Mouse (Mus musculus): ENCODE measurements around the gene Bfsp2. TPM values are rescaled to one million over a fixed set of nuclear protein-coding genes. Genes with fewer than 3 reads are reported as not detected.
"Not testable (repeated sequence)": the region's sequence is repeated elsewhere in the genome, so short reads cannot be mapped to it uniquely, and the experiment has no call there.

The Bfsp2 gene
- polyA plus RNA-seq, 1 experiment = not detected

DNA sequence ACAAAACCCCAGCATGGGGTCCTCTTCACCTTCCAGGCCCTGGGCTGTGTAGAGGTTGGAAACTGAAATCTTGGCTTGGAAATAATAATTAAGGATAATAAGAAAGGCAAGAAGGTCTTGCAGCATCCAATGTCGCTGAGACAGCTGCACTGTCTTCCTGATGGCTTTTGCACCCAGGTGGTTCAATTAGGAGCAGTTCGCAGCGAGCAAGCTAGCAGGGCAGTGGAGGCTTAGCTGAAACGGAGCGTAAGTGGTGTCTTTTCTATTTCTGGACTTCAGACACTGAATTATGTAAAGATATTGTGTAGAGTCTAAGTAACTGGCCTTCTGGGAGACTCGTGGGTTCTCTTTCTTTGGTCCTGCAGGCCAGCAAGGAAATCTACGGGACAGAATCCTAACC, 56.8 kb downstream of the Bfsp2 start:
- no peaks in the 10 kb centered on the region for H3K27me3 ChIP-seq (ENCODE audit: control insufficient read depth, insufficient read depth, low read length, poor library complexity, severe bottlenecking)
- H3K27ac ChIP-seq (ENCODE audit: insufficient read depth, low read length) = no peak overlapping the region
- H3K4me3 ChIP-seq (ENCODE audit: low read depth, low read length) = no peak overlapping the region
- H3K36me3 ChIP-seq (ENCODE audit: control insufficient read depth, insufficient read depth, low read length, poor library complexity, severe bottlenecking) = no peaks in the 10 kb centered on the region
- no peak overlapping the region for H3K9ac ChIP-seq (ENCODE audit: low read depth, poor library complexity, severe bottlenecking)
- H3K9me3 ChIP-seq (replicated peaks; ENCODE audit: control insufficient read depth, insufficient read depth, low read length, poor library complexity, severe bottlenecking) = no peaks in the 10 kb centered on the region
- peaks cover 3% of the 10 kb centered on the region for H3K4me1 ChIP-seq (ENCODE audit: control insufficient read depth, insufficient read depth, low read length)
- TF ChIP-seq CTCF (IDR thresholded peaks at IDR 0.05; ENCODE audit: low read depth, low read length) = no peak
- no peak for TF ChIP-seq EP300 (IDR thresholded peaks at IDR 0.05; ENCODE audit: insufficient read depth, low read depth, low read length)
- no peak for TF ChIP-seq POLR2A (IDR thresholded peaks at IDR 0.05; ENCODE audit: insufficient read depth, low read length)

DNA sequence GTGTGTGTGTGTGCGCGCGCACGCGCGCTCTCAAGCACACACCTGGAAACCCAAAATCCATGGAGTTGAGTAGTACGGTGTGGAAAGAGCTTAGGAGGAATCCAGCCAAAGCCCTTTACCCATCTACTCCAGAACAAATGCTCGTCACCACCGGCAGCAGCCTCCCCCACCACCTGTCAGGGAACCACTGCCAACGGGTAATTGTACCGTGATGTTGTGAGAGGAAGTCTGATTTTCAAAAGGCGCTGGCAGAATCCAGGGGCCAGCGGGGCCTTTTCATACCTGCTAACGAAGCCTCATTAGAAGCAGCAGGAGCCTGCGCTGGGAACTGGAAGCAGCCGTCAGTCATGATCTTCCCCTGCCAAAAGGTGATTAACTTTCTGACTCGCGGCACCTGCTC, 57.4 kb downstream of the Bfsp2 start:
- Histone ChIP-seq H3K4me3 (ENCODE audit: low read depth, low read length) (no peak overlapping the region), H3K9ac (ENCODE audit: low read depth, poor library complexity, severe bottlenecking) (no peak overlapping the region), H3K27ac (ENCODE audit: insufficient read depth, low read length) (no peak overlapping the region), H3K9me3 (replicated peaks; ENCODE audit: control insufficient read depth, insufficient read depth, low read length, poor library complexity, severe bottlenecking) (no peaks in the 10 kb centered on the region), H3K36me3 (ENCODE audit: control insufficient read depth, insufficient read depth, low read length, poor library complexity, severe bottlenecking) (no peaks in the 10 kb centered on the region), H3K27me3 (ENCODE audit: control insufficient read depth, insufficient read depth, low read length, poor library complexity, severe bottlenecking) (no peaks in the 10 kb centered on the region), H3K4me1 (ENCODE audit: control insufficient read depth, insufficient read depth, low read length) (peaks cover 3% of the 10 kb centered on the region)
- TF ChIP-seq CTCF (IDR thresholded peaks at IDR 0.05; ENCODE audit: low read depth, low read length) = no peak
- TF ChIP-seq POLR2A (IDR thresholded peaks at IDR 0.05; ENCODE audit: insufficient read depth, low read length) = no peak
- TF ChIP-seq EP300 (IDR thresholded peaks at IDR 0.05; ENCODE audit: insufficient read depth, low read depth, low read length) = no peak

DNA sequence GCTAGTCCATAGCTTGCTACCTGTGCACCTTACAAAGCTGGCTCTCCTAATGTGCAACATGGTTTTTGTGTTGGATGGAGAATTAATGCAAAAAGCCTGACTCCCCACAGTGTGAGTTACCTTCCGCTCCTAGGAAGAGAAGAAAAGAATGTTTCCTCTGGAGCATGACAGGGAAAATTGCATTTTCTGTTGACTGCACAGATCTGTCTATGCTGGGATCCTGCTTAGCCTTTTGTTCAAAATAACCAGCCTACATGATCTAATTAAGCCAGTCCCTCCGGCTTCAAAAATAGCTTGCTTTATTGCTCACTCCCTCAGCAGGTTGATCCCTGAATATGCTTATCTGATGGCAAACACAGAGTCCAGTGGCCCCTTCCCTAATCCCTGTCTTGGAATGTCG, 59.4 kb downstream of the Bfsp2 start:
- Histone ChIP-seq H3K9ac (ENCODE audit: low read depth, poor library complexity, severe bottlenecking) (no peak overlapping the region), H3K4me3 (ENCODE audit: low read depth, low read length) (no peak overlapping the region), H3K27ac (ENCODE audit: insufficient read depth, low read length) (no peak overlapping the region), H3K4me1 (ENCODE audit: control insufficient read depth, insufficient read depth, low read length) (no peaks in the 10 kb centered on the region), H3K36me3 (ENCODE audit: control insufficient read depth, insufficient read depth, low read length, poor library complexity, severe bottlenecking) (no peaks in the 10 kb centered on the region), H3K9me3 (replicated peaks; ENCODE audit: control insufficient read depth, insufficient read depth, low read length, poor library complexity, severe bottlenecking) (no peaks in the 10 kb centered on the region), H3K27me3 (ENCODE audit: control insufficient read depth, insufficient read depth, low read length, poor library complexity, severe bottlenecking) (no peaks in the 10 kb centered on the region)
- no peak for TF ChIP-seq CTCF (IDR thresholded peaks at IDR 0.05; ENCODE audit: low read depth, low read length)
- TF ChIP-seq POLR2A (IDR thresholded peaks at IDR 0.05; ENCODE audit: insufficient read depth, low read length) = no peak
- TF ChIP-seq EP300 (IDR thresholded peaks at IDR 0.05; ENCODE audit: insufficient read depth, low read depth, low read length) = no peak

DNA sequence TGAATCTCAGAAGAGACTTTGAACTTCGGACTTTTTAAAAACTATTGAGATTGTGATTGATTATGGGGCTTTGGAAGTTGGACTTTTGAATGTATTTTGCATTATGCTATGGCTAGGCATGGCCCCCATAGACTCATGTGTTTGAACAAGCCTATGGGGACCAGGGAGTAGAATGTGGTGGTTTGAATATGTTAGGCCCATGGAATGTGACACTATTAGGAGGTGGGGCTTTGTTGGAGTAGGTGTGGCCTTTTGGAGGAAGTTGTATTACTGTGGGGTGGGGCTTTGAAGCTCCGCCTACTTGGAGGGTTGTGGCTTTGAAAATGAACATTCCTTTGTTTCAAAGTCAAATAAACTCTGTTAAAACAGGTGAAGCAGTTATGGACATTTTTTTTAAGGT, 61.4 kb downstream of the Bfsp2 start:
- Histone ChIP-seq H3K27me3 (ENCODE audit: control insufficient read depth, insufficient read depth, low read length, poor library complexity, severe bottlenecking) (no peaks in the 10 kb centered on the region), H3K4me1 (ENCODE audit: control insufficient read depth, insufficient read depth, low read length) (no peaks in the 10 kb centered on the region), H3K27ac (ENCODE audit: insufficient read depth, low read length) (no peak overlapping the region), H3K4me3 (ENCODE audit: low read depth, low read length) (no peak overlapping the region), H3K9me3 (replicated peaks; ENCODE audit: control insufficient read depth, insufficient read depth, low read length, poor library complexity, severe bottlenecking) (no peaks in the 10 kb centered on the region), H3K9ac (ENCODE audit: low read depth, poor library complexity, severe bottlenecking) (no peak overlapping the region), H3K36me3 (ENCODE audit: control insufficient read depth, insufficient read depth, low read length, poor library complexity, severe bottlenecking) (no peaks in the 10 kb centered on the region)
- TF ChIP-seq EP300 (IDR thresholded peaks at IDR 0.05; ENCODE audit: insufficient read depth, low read depth, low read length) (no peak), POLR2A (IDR thresholded peaks at IDR 0.05; ENCODE audit: insufficient read depth, low read length) (no peak), CTCF (IDR thresholded peaks at IDR 0.05; ENCODE audit: low read depth, low read length) (no peak)

DNA sequence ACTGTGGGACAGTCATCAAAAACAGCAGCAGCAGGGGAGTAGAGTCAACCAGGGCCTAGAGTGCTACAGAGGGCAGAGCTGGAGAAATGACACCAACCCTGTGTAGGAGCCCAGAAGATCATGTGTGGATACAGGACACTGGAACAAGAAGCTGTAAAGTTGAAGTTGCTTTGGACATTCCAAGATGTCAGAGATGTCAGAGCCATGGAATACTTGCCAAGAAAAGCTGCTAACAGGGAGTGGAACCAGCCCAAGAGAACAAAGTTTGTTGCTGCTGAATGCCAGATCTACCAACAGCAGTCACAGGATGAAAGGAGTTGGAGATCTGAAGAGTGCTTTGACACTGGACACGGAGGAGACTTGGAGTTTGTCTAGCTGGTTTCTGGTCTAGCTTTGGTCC, 62.0 kb downstream of the Bfsp2 start:
- H3K9me3 ChIP-seq (replicated peaks; ENCODE audit: control insufficient read depth, insufficient read depth, low read length, poor library complexity, severe bottlenecking) = not testable (repeated sequence)

DNA sequence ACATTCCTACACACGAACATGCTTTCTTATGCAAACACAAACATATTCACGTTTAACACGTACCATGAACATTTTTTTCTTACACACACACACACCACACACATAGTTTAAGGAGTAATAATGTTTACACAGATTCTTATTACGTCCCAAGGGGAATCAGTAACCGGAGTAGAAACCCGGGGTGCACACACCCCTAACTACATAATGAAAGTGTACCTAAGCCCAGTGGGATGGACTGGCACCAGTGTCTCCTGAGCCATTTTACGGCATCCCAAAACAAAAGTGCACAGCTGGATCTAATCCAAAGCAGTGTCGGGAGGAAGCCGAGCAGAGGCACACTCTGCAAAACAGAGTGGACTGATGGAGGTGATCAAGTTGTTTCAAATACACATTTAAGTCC, 66.8 kb downstream of the Bfsp2 start:
- Histone ChIP-seq H3K36me3 (ENCODE audit: control insufficient read depth, insufficient read depth, low read length, poor library complexity, severe bottlenecking) (no peaks in the 10 kb centered on the region), H3K27me3 (ENCODE audit: control insufficient read depth, insufficient read depth, low read length, poor library complexity, severe bottlenecking) (no peaks in the 10 kb centered on the region), H3K4me3 (ENCODE audit: low read depth, low read length) (no peak overlapping the region), H3K4me1 (ENCODE audit: control insufficient read depth, insufficient read depth, low read length) (no peaks in the 10 kb centered on the region), H3K9ac (ENCODE audit: low read depth, poor library complexity, severe bottlenecking) (no peak overlapping the region), H3K27ac (ENCODE audit: insufficient read depth, low read length) (no peak overlapping the region), H3K9me3 (replicated peaks; ENCODE audit: control insufficient read depth, insufficient read depth, low read length, poor library complexity, severe bottlenecking) (no peaks in the 10 kb centered on the region)
- TF ChIP-seq CTCF (IDR thresholded peaks at IDR 0.05; ENCODE audit: low read depth, low read length) = no peak
- TF ChIP-seq POLR2A (IDR thresholded peaks at IDR 0.05; ENCODE audit: insufficient read depth, low read length) = no peak
- no peak for TF ChIP-seq EP300 (IDR thresholded peaks at IDR 0.05; ENCODE audit: insufficient read depth, low read depth, low read length)

More for the DNA sequence above, 62.0 kb downstream of the Bfsp2 start:
- H3K4me1 ChIP-seq (ENCODE audit: control insufficient read depth, insufficient read depth, low read length); H3K9ac ChIP-seq (ENCODE audit: low read depth, poor library complexity, severe bottlenecking); H3K36me3 ChIP-seq (ENCODE audit: control insufficient read depth, insufficient read depth, low read length, poor library complexity, severe bottlenecking); H3K27me3 ChIP-seq (ENCODE audit: control insufficient read depth, insufficient read depth, low read length, poor library complexity, severe bottlenecking); H3K4me3 ChIP-seq (ENCODE audit: low read depth, low read length); H3K27ac ChIP-seq (ENCODE audit: insufficient read depth, low read length): not testable (repeated sequence)
